Mouse (Mus musculus) ES-E14 (cell line): Measurements from ENCODE around the gene Nr2f1. TPM values are rescaled to one million over a fixed set of nuclear protein-coding genes. Genes with fewer than 3 reads are reported as not detected.

ENCODE experiments used
- DNase-seq: peaks from one replicate; pipeline ENCODE4 v3.0.0-alpha.2; 2013; ENCODE audit warnings: low read depth, low spot score
- H3K27ac ChIP-seq: 2 replicates; pipeline ENCODE4 v1.5.1; 2012; ENCODE audit warnings: low read depth, mild to moderate bottlenecking, low read length, moderate library complexity, mixed read lengths; ENCODE audit not compliant: poor library complexity, insufficient read depth, severe bottlenecking
- H3K36me3 ChIP-seq: 2 replicates; pipeline ENCODE4 v1.6.1; 2012; ENCODE audit warnings: mild to moderate bottlenecking, low read length, moderate library complexity, mixed read lengths; ENCODE audit not compliant: control insufficient read depth, poor library complexity, insufficient read depth, severe bottlenecking
- H3K4me1 ChIP-seq, 2 experiments: fragments of 150-350 bp in 1 of 2; sonication (generic) in 1 of 2; 2 replicates each; pipeline ENCODE4 v1.6.1; 2012; ENCODE audit warnings: low read length in 2 of 2, mild to moderate bottlenecking in 1 of 2, mixed read lengths in 1 of 2; ENCODE audit not compliant: control insufficient read depth in 2 of 2, insufficient read depth in 2 of 2, poor library complexity in 1 of 2
- H3K4me3 ChIP-seq, 2 experiments: fragments of 150-350 bp in 1 of 2; sonication (generic) in 1 of 2; 2 replicates each; pipeline ENCODE4 v1.5.1; 2012; ENCODE audit warnings: low read length in 2 of 2, low read depth in 1 of 2, mild to moderate bottlenecking in 1 of 2, mixed read lengths in 1 of 2; ENCODE audit not compliant: insufficient read depth in 1 of 2, poor library complexity in 1 of 2, severe bottlenecking in 1 of 2
- H3K9ac ChIP-seq: 2 replicates; pipeline ENCODE4 v1.6.1; 2012; ENCODE audit warnings: low read depth, mild to moderate bottlenecking, low read length, mixed read lengths; ENCODE audit not compliant: poor library complexity, insufficient read depth, severe bottlenecking
- H3K9me3 ChIP-seq: fragments of 150-350 bp; sonication (generic); 2 replicates; pipeline ENCODE4 v1.6.1; 2012; ENCODE audit warnings: low read depth, mild to moderate bottlenecking, low read length; ENCODE audit not compliant: control insufficient read depth, insufficient read depth
- CHD2 ChIP-seq: IDR thresholded peaks from 2 replicates; pipeline ENCODE4 v1.6.1; 2014; ENCODE audit warnings: mild to moderate bottlenecking, low read depth, low read length, inconsistent platforms
- HCFC1 ChIP-seq: IDR thresholded peaks from 2 replicates; pipeline ENCODE4 v1.6.1; 2012; ENCODE audit warnings: low read length, inconsistent platforms, borderline replicate concordance; ENCODE audit not compliant: insufficient read depth
- MAFK ChIP-seq: IDR thresholded peaks from 2 replicates; pipeline ENCODE4 v1.6.1; 2014; ENCODE audit warnings: mild to moderate bottlenecking, low read depth, low read length, inconsistent platforms; ENCODE audit not compliant: insufficient read depth
- ZC3H11A ChIP-seq: IDR thresholded peaks from 2 replicates; pipeline ENCODE4 v1.6.1; 2012; ENCODE audit warnings: low read depth, mild to moderate bottlenecking, inconsistent platforms, low read length, borderline replicate concordance
- ZNF384 ChIP-seq: IDR thresholded peaks from 2 replicates; pipeline ENCODE4 v1.6.1; 2012; ENCODE audit warnings: low read depth, low read length, inconsistent platforms
- in situ Hi-C, 2 experiments: fragments of 600-800 bp; cut with MboI; formaldehyde crosslinking; loops; one replicate each; pipeline ENCODE4 v1.15.1; 2025; ENCODE audit warnings: low sequenced_read_pairs in 2 of 2, inconsistent platforms in 1 of 2; ENCODE audit not compliant: unreplicated experiment in 2 of 2
- total RNA-seq: library from RNA; depleted of rRNA; stranded (reverse); fragments of 300-350 nt; gene quantifications from 2 replicates; pipeline ENCODE4 v1.2.3, GENCODE M21; 2012; rRNA removed

Gene Nr2f1
- total RNA-seq, 1 experiment = 1.9 TPM

GRCm38 (mm10) chr13:78157465-78157864 lies 42.1 kb downstream of the Nr2f1 start:
- TF ChIP-seq HCFC1 (no peak), CHD2 (no peak), MAFK (no peak), ZC3H11A (no peak), ZNF384 (no peak)
- no peak overlapping the region for H3K27ac ChIP-seq
- no peaks in the 10 kb centered on the region for H3K4me1 ChIP-seq
- no peaks in the 10 kb centered on the region for H3K9me3 ChIP-seq
- H3K9ac ChIP-seq = no peak overlapping the region
- no peak for DNase-seq
- H3K36me3 ChIP-seq = no peaks in the 10 kb centered on the region
- no peak overlapping the region for H3K4me3 ChIP-seq
- in situ Hi-C loops = no loop called here

Other genes starting within 250 kb of the Nr2f1 start
- 0.85 and 0.95 TPM in 2 replicates for gene Pou5f2, start 174.9 kb downstream of the Nr2f1 start, total RNA-seq